Mouse (Mus musculus) megakaryocyte, embryonic 14.5 days (primary cell): Measurements from ENCODE around the gene Nr1i2.

Experiments
- FLI1 ChIP-seq: IDR thresholded peaks from 2 replicates; pipeline ENCODE4 v1.6.1; 2012; ENCODE audit warnings: low read length, inconsistent platforms, mixed read lengths
- GATA1 ChIP-seq: IDR thresholded peaks from 3 replicates; pipeline ENCODE4 v1.6.1; 2012; ENCODE audit warnings: mixed read lengths, low read length, inconsistent platforms, borderline replicate concordance

DNA sequence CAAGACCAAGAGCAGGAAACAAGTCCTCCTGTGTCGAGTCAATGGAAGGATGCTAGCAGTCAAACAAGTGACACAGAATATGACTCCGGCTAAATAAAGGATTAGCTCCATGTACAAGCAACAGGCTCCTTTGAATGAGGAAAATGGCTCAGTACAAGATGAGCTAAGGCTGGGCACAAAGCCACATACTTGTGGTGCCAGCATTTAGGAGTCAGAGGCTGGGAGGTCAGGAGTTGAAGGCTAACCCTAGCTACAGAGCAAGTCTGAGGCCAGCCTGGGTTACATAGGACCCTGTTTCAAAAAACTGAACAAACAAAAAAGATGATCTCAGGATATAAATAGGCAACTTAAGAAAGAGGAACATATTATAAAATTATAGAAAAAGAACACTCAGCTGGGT lies 4.5 kb downstream of the Nr1i2 start:
- no peak for TF ChIP-seq FLI1
- no peak for TF ChIP-seq GATA1
